Mouse (Mus musculus) layer of hippocampus, adult 18-20 months (tissue): ENCODE measurements around the gene Rangap1. TPM values are rescaled to one million over a fixed set of nuclear protein-coding genes. Genes with fewer than 3 reads are reported as not detected.

Experiments
- DNase-seq, 2 experiments: peaks; one replicate each; pipeline ENCODE4 v3.0.0; 2022; ENCODE audit warnings: low spot score in 2 of 2
- long read RNA-seq: library from polyadenylated mRNA; stranded (forward); transcript quantifications from one replicate; pipeline ENCODE4 v2.0.0, GENCODE M21; 2021
- total RNA-seq, 2 experiments: library from RNA; stranded (reverse); gene quantifications; 2 replicates each; pipeline ENCODE4 v1.2.3; 2021

Rangap1 gene
- 100 to 1,000 TPM; 158 to 167 TPM for total RNA-seq
- long read RNA-seq, transcript Rangap1-202 (17 exons, 2,984 nt), result minor isoform, 18 of 260 reads
- long read RNA-seq, transcript Rangap1-201 (16 exons, 3,033 nt), result major isoform, 185 of 260 reads
- long read RNA-seq, partial matches to known transcripts, result 44 of 260 reads
- long read RNA-seq, other reads (novel, unspliced or antisense), result 12 of 260 reads

- DNase-seq, result peak; percentile 56 to 80
These were observed at the start of gene Rangap1, which contains the start of gene Zc3h7b for GRCm38 (mm10) chr15:81744992-81745600. TSS of gene Rangap1 (minus strand) at chr15:81745530. TSS of gene Zc3h7b (plus strand) at chr15:81745057.

- DNase-seq, result no peak
These were observed 47.1 kb upstream of the Rangap1 start for GRCm38 (mm10) chr15:81792444-81792843.

- DNase-seq, result no peak
These were observed 42.2 kb upstream of the Rangap1 start for GRCm38 (mm10) chr15:81787525-81787924.

- DNase-seq, result no peak
These were observed 40.4 kb upstream of the Rangap1 start for GRCm38 (mm10) chr15:81785701-81786100.

- no peak for DNase-seq
These were observed 39.4 kb upstream of the Rangap1 start for GRCm38 (mm10) chr15:81784762-81785161.

- DNase-seq, result peak in 1 of 2 experiments; percentile 55
These were observed 36.5 kb upstream of the Rangap1 start for GRCm38 (mm10) chr15:81781816-81782215.

- DNase-seq, result no peak
These were observed 31.5 kb upstream of the Rangap1 start for GRCm38 (mm10) chr15:81776631-81777422.

GRCm38 (mm10) chr15:81774505-81775171 lies 29.3 kb upstream of the Rangap1 start:
- DNase-seq, result no peak

DNA sequence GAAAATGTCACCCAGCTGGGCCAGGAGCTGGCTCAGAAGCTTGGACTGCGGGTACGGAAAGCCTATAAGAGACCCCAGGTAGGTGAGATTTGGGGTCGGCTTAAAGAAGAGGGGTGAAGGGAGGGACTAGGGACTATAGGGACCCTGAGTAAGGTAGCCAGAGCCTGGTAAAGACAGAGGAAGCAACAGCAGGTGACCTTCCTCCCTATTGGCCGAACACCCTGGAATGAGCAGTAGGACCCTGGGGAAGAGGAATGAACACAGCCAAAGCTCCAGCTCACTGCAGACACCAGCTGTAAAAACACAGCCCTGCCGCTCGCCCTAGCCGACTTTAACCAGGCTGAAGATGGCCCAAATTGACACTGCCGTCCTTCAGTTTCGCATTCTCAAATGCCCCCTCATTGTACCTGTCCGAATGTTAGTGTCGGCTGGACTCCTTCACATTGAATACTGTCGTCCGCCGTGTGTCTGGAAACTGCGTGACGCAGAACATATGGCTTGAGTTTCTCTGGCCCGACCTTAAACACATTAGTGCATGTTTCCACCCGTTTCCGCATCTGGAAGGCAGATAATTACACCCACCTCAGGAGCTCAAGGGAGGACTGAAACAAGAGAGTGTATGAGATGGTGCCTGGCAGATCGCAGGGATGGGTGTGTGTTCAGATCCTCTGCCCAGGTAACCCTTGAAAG lies 27.2 kb upstream of the Rangap1 start:
- DNase-seq, result no peak

DNA sequence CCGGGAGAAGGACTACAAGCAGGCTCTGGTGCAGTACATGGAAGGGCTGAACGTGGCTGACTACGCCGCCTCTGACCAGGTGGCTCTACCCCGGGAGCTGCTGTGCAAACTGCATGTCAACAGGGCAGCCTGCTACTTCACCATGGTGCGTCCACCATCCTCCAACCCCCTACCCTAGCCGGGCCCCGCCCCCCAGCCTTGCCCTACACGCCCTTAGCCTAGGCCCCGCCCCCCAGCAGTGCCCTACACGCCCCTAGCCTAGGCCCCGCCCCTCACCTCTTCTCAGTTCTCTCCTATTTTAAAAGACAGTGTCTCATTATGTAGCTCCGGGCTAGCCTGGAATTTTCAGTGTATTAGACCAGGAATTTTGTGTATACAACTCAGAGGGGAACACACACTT lies 23.7 kb upstream of the Rangap1 start:
- no peak for DNase-seq

- no peak for DNase-seq
These were observed 21.1 kb upstream of the Rangap1 start for GRCm38 (mm10) chr15:81766439-81766838.

DNA sequence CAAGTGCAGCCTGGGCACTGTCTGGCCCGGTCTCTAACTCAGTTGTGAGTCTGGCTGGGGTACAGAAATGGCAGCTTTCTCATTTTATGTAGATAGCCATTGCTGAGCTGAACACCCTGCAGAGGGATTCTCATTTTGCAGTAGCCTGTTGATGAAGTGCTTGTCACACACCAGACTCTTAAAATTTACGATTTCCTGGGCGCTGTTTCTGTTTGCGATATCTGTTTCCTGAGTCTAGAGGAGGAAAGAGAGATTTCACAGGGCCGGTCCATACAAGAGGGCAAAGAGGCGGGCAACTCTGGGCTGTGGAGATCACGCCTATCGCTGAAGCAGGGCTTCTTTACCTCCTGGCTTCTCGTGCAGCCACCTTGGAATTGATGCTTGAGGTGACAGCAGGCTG lies 20.3 kb upstream of the Rangap1 start:
- no peak for DNase-seq

GRCm38 (mm10) chr15:81764573-81764972 lies 19.2 kb upstream of the Rangap1 start:
- DNase-seq, result no peak

GRCm38 (mm10) chr15:81761959-81762358 lies 16.6 kb upstream of the Rangap1 start:
- DNase-seq, result no peak

- no peak for DNase-seq
These were observed 16.1 kb upstream of the Rangap1 start for GRCm38 (mm10) chr15:81761381-81761780.

GRCm38 (mm10) chr15:81760361-81761079 lies 15.2 kb upstream of the Rangap1 start:
- DNase-seq, result no peak

DNA sequence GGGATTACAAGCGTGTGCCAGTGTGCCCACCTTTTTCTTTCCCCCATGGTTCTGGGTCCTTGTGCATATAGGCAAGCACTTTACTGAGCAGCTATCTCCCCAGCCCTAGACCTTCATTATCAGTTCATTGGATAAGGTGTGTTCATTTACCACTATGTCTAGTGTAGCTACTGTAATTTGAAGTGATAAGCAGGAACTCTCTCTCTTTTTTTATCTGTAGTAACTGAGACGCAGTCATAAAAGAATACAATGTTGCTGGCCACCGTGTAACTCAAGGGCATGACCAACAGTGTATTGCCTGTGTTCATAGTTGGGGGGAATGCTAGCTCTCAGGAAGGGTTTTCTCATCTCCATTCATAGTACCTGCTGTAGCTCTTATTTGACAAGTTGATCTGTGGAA lies 14.2 kb upstream of the Rangap1 start:
- no peak for DNase-seq

GRCm38 (mm10) chr15:81758701-81759100 lies 13.4 kb upstream of the Rangap1 start:
- no peak for DNase-seq

DNA sequence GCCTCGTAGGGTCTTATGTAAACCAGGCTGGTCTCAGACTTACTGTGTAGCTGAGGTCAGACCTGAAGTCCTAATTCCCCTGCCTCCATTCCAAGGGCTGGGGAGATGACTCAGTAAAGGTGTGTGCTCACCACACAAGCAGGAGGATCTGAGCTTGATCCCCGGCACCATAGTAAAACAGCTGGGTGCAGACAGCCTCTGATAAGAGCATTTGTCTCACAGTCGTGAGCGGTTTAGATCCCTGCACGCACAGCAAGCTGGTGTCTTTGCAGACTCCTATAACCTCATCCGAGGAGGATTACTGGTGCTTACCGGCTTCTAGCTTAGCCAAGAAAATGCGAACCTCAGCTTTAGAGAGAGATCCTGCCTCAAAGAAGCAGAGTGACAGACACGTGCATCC lies 8.3 kb upstream of the Rangap1 start:
- no peak for DNase-seq

GRCm38 (mm10) chr15:81749742-81750141 lies 4.4 kb upstream of the Rangap1 start:
- DNase-seq, result no peak
